Mouse (Mus musculus): ENCODE results near the gene Lhx8.

The Lhx8 gene

DNA sequence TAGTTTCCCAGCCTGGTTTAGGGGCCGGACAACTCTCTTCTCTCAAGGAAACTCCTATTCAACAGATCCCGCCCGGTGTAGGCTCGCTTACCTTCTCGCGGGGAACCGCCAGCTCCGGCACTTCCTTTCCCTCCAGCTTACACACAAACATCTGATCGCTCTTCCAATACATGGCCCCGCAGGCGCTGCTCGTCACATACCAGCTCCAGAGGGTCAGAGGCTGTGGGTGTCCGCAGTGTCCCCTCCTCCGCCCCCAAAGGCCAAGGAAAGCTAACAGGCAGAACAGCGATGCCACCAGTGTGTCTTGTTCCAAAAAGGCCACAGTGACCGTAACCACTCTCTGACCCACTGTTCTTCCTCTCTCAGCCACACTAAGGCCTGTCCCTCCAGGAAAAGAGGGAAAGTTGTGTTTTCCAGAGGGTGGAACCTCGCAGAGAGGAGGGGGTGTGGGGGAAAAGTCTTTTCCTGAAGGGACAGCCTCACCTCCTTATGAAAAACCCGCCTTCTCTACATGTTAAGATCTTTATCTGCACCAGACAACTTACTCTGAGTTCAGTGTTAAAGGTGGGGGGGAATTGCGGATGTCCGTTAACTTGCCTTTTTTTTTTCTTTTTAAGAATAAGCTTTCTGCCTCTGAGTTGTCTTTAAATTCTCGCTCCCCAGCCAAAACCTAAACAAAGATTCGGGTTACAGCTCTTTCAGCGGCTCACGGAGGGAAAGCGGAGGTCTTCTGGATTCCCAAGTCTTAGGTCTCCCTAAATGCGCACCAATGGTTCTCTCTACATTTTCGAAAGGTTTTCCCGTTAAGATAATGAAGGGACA, at the start of gene Lhx8:
Gene Lhx8, minus strand, starts transcription at position 479 of the 822 bp plus-strand sequence.
- DNase-seq (ENCODE audit: low spot score): no peak

DNA sequence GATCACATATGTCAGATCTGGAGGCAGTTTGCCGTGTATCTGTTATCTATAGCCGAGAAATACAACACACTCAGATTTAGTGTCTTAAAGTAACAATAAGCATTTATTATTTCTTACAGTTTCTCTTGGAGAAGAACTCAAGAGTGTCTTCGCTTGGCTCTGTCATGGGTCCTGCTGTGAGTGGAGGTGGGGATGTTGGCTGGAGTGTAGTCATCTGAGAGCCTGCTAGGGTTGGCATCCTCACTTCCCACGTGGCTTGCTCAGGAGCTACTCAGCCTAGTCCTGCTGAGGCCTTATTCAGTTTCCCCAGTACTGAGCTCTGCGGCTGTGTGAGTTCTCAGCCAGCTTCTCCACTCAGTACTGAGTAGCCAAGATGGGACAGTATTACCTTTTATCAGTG, 43.1 kb upstream of the Lhx8 start:
- DNase-seq (ENCODE audit: low spot score): no peak

DNA sequence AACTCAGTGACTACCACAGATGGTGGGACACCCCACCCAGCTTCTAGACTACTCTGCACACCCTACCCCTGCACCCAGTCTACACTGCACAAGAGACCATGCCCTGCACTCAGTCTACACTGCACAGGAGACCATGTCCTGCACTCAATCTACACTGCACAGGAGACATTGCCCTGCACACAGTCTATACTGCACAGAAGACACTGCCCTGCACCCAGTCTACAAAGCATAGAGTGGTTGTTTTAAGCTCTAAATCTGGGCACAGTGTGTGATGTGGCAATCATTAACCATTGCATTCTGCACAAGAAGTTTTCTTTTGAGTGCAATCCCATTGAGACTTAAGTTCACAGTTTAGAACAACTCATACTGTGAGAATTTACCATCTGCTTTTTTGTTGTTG, 42.2 kb upstream of the Lhx8 start:
- DNase-seq (ENCODE audit: low spot score): no peak

DNA sequence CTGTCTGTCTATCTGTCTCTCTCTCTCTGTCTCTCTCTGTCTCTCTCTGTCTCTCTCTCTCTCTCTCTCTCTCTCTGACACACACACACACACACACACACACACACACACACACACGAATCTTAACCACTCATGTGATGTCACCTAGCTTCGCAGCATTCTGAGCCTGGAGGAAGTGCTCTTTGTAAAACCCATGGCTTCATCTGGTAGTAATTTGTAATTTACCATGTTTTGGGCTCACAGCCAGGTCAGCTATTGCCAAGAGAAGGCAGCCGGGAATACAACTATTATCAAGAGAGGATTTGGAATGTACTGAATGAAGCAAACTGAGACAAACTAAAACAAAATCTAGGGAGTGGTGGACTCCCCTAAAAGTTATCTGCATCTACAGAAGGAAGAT, 36.9 kb upstream of the Lhx8 start:
- no peak for DNase-seq (ENCODE audit: low spot score)

DNA sequence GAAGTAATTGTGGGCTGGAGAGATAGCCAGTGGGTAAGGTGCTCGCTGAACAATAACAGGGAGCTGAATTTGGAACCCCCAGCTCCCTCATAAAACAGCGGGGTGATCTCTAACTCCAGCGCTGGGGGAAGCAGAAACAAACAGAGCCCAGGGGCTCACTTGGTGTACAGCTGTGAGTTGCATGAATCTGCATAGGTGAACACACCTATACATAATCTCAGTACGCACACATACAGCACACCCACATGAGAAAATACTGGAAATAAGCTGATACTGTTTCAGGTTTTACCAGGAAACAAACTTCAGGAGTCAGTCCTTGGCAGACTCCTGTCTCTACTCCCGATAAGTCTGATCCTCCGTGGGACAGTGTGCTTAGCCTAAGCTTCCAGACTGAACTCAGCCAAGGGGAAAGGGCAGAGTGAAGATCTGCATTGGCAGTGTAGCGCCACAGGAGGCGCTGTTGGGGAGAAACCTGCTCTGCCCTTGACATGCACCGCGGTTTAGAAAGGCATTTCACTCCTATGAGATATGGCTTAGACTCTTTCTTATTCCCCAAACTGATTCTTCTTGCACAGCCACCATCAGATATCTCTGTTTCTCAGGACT, 34.2 kb upstream of the Lhx8 start:
- DNase-seq (ENCODE audit: low spot score): no peak

DNA sequence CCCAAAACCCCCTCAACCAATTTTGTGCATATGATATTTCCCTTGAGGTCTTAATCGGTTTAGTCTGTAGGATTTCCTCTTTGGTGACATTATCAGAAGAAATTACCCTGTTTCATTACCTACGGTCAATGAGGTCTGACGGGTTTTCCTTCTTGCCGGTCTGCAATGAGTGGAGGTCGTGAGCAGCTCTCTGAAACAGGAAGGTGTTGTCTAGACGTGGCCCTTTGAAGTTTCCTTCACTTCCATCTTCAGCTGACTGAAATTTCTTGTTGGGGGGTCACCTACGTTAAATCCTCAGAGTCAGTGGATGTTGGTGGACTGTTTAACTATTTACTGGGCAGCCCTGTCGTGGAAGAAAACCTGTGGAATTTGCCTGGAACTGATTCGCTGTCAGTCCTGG, 33.0 kb upstream of the Lhx8 start:
- no peak for DNase-seq (ENCODE audit: low spot score)

DNA sequence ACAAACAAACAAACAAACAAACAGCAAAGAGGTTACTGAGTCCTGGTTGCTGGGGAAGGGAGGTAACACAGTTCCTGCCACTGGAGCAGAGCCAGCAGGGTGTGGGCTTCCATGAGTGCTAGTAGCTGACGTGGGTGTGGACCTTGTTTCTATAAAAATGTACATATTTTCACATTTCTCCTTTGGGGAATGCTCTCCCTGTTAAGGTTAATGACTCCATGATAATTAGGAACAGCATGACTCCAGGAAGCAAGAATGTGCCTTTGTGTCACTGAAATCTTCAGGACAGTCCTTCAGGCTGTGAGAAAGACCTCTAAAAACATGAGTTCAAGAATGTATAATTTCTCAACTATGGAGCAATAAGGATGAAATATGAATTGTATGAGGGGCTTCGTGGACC, 28.8 kb upstream of the Lhx8 start:
- DNase-seq (ENCODE audit: low spot score): no peak

DNA sequence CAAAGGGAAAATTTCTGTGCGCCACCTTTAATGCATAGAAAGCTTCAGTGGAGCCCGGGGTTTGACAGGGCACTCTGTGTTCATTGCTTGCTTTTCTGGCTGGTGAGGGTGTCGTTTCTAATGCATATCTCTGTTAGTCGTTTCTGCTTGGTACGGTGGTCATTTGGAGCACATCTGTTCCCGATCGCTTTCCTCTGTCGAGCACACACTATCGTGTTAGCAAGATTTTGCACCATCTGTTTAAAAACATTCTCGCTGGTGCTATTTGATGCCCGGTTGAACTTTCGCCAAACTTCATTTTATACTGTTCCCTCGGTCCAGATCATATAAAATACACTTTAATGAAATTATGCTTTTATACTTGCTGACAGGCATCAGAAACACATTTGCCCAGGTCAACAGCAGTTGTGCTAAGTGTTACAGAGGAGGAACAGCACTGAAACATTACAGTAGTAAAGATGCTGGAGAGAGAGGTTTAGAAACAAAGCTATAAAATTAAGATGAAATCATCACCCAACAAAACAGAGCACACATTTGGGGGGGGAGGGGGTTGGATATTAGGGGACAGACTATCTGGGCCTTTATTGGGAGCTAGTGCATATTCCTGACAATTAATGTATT, 9.9 kb upstream of the Lhx8 start:
- no peak for DNase-seq (ENCODE audit: low spot score)

DNA sequence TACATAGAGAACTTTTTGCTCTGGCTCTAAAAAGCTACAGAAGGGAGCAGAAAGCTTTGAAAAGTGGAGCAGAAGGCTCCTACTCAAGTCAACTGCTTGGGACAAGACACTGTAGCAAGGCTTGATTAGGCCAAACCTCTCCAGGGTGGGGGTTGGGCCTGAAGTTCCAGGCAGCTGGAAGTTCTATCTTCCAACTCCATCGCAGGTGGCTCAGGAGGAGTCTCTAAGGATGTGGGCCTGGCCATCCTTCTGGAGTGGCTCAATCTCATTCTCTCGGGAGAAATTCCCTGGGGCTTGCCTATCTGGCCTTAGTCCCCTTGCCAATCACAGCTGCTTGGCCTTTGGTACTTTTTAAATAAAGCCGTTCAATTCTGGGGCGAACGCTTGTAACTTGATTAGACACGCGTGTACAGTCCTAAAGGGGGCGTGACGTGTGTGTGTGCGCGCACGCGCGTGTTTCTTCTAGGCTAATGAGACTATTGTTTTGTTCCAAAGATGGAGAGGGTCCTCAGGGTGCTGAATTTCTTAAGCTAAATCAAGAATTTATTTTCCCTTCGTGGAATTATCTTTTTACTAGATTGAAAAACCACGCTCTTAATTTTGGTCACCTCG, 9.3 kb upstream of the Lhx8 start:
- DNase-seq (ENCODE audit: low spot score): no peak

DNA sequence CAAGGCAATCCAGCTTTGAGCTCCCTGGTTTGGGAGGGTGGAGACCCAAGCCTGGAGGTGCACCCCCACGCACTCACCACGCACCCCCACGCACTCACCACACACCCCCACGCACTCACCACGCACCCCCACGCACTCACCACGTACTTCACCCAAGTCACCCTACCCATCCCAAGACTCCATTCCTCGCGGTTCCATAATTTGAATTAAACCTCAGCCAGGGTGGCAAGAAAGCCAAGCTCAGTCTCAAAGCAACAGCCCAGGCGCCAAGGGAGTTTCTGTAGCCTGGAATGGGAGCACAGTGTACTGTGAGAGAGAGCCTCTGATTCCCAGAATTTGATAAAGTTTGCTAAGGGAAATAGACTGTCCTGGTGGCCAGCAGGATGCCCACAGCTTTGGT, 4.3 kb upstream of the Lhx8 start:
- DNase-seq (ENCODE audit: low spot score): no peak

DNA sequence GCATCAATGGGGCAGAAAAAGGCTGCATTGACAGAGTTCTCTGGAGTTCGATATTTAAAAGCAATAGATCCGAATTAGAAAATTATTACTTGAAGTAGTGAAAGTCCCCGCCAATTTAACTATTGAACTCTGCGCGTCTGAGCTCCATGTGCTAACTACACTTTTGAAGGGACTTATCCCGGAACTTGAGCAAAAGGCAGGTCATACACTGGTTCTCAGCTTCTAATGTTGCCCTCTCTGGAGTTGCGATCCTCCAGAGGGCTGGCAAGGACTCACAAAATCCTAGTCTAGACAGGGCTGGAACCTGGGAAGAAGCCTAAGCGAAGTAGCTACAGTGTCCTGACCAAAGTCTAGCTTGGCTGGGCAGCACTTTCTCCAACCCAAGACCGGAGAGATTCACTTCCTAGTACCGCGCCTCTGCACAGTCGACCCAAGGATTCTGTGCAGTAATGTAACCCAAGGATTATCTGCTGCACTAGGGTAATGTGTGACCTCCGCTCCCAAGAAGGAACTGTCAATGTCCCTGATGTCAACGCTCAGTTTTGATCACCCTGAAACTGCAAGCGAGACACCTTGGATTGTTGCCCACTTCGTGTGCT, 3.0 kb upstream of the Lhx8 start:
- DNase-seq (ENCODE audit: low spot score): no peak

DNA sequence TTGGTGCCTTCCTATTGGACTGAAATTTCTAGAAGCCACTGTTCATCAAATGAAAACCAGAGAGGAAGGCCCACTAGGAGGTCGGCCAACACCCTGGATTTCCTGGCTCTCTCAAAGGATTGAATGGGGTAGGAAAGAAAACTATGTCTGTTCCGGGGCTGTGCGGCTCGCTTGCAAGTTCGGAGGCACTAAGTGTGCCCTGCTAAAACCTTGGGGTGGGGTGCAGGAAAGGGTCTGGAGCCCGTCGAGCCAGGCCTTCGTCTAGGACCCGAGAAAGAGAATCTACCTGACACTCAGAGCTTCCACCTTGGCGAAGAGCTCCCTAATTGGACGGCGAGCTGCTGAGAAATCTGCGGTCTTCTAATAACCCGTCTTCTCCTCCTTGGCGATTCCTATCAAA, 2.5 kb upstream of the Lhx8 start:
- DNase-seq (ENCODE audit: low spot score): no peak

DNA sequence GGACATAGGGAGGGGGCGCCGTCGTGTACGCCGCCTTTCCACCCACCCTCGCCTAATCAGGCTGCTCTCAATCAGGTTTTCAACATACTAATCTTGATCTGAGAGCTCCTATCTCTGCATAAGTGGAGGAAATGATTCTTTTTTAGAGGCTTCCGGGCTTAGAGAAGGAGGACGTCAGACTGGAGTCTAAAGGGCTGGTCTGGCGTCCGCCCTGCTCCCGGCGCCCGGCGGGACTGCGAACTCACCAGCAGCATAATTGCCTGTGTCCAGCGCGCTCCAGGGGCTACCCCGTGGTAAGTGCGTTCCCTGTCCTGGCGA, 1.7 kb upstream of the Lhx8 start:
- DNase-seq (ENCODE audit: low spot score): no peak

DNA sequence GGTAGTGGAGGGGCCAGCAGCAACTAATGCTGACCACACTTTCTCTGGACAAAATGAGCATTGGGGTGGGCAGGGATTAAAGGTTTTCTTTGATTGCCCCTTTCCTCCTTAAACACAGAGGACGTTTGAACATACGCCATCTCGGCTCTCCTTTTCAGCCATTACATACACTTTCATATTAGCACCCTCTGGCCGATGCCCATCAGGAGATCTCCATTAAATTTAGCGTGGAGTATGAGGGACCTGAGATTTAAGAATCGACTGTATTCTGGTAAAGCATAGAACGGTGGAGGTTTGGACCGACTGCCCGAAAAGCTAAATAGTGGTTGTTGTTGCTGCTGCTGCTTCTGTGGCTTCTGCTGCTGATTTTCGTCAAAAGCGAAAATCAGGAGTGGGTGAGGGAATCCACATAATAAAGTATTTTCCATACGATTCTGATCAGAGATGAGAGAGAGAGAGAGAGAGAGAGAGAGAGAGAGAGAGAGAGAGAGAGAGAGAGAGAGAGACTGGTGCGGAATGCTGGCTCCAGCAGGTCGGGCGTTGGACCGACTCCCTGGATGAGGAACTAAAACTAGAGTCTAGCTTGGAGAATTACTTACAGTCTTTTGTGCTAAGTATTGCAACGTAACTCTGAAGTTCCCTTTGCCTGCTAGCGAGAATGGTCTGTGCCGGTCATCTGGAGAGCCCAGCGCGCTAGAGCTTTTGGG, 1.2 kb upstream of the Lhx8 start:
- no peak for DNase-seq (ENCODE audit: low spot score)

DNA sequence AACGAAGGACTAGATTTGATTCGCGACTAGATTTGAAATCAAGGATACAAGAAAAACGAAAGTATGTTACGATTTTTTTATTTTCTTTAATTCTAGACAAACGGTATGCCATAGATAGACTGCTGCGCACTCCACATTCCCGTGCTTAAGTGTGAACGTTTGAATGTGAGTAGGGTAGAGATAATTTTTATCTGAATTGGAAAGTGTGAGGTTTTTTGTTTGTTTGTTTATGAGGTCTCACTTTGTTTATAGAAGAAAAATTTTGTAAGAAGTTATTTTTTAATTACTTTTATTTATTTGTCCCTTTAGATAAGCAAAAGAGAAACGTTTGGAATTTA, 513 bp upstream of the Lhx8 start:
- no peak for DNase-seq (ENCODE audit: low spot score)

DNA sequence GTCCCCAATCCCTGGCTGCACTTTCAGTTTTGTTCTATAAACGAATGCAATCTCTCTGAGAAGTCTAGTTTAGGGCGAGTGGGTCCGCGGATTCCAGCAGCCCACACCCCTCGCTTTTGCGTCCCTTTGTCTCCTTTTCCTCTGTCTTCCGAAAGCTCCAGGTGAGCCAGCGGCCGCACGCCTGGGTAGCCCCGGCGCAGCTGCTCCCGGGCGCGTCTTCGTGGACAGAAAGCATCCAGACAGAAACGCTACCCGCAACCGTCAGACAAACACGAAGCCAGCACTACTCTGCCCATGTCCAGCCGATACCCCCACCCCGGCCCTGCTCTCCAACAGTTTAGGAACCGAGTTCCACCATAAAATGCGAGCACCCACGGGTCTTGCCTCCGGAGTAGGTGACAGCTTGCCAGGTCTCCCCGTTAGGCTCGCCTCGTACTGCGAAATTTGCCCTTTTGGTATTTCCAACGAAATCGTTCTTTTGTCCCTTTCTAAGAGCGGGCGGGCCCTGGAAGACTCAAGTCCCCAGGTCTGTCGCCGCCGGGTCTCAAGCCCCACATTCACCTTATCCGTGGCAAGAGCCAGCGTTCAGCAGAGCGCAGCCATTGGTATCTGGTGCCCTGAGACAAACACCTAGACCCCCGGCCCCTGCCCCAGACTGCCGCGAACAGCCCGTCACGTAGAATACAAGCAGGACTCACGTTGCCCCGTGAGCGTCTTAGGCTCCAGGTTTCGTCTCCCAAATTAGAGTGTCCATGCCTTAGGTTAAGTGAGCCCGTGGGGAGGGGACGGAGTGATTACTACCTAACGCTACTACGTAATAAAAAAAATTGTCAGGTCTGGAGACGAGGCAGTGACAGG, 907 bp downstream of the Lhx8 start:
- no peak for DNase-seq (ENCODE audit: low spot score)

DNA sequence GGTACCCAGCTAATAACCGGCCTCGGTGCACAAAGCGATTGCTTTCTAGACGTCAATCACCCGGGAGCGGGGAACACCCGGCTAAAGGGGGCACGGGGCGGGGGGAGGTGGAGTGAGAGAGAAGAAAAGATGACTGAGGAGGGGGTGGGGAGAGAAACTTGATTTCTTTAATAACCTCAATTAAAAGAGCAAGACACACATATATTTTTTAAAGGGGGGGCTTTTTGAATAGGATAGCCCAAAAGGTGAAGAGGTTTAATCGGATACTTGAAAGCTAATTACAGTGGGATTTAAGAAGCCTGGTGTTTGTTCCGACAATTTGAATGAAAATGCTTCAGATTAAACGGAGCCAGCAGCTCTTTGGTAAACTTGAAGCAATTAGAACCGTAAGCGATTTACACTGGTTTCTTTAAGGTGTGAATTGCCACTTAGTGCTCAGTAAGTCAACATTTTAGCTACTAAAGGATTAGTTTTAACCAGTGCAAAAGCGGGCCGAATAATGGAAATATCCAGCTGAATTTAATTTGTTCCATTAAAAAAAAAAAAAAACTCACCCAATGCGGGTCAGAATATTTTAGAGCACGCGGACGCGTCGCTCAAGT, 1.6 kb downstream of the Lhx8 start:
- no peak for DNase-seq (ENCODE audit: low spot score)

DNA sequence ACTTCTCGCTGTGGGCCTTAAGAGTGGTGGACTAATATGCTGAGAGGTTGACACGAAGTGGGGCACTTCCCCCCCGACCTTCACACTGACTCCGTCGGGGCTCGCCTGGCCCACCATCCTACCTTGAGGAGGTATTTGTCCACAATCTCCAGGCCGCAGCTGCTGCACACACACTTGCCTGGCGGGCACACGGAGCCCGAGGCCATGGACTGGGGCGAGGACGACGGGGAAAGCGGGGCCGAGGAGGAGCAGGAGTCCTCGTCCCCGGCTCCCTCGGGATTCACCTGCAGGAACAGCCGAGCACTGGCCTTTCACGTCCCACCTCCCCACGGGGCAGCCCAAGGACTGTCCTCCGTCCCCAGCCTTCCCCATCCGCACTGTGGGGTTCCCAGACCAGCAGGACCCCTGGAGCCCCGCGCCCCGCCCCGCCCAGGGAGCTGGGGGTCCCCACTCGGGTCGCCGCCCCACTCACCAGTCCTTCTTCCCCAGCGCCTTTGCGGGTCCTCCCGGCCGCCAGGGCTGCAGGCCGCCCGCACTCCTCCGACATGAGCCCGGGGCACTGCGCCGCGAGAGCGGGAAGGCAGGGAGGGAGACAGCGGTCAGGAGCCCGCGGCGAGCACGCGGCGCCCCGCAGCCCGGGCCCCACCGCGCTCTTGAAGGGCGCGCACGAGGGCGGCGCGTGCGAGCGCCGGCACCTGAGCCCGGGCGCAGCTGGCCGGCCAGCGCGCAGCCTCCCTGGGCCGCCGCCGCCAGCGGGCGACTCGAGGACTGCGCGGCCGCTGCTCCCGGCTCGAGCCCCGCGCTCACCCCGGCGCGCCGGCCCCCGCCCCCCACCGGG, 2.4 kb downstream of the Lhx8 start:
- DNase-seq (ENCODE audit: low spot score): no peak

DNA sequence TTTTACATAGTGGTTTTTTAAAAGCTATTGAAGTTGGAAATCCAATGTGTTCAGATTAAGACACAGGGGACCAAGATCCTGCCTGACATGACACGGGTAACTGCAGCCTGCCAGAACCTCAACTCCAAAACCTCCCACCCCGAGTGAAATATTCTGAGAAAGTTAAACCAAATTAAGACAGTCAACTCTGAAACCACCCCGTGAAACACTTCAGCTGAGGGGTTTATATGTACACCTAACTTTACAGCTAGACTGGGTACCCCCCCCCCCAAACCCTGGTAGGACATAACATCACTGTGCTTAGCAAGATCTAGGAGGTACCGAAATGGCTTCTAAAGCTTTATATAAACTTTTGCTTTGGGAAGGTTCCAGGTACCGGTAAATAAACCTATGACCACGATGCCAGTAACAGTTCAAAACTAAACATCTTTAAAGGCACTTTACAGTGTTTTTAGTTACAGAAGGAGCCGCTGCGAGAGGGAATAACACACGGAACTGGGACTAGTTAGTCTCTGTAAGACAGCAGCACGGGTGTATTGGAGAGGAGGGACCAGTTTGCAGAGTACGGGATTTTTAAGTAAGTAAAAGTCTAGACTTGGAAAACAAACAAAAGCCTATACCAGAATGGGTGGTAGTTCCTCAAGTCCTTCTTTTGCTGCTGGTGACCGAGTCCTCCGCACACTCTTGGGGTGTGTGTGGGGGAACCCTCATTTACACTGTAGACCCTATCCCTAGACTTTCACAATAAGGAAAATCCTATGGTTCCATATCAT, 3.2 kb downstream of the Lhx8 start:
- DNase-seq (ENCODE audit: low spot score): no peak
